Mouse (Mus musculus): ENCODE data around the gene Borcs6.

GRCm38 (mm10) chr11:69094697-69095429 lies 35.3 kb downstream of the Borcs6 start, which contains the start of gene Per1:
- peak; percentile 90 for TF ChIP-seq POLR2A (IDR thresholded peaks at IDR 0.05; ENCODE audit: control insufficient read depth, low read depth, low read length)
- no peak for TF ChIP-seq CTCF (IDR thresholded peaks at IDR 0.05; ENCODE audit: control insufficient read depth, insufficient read depth, insufficient replicate concordance, low read depth, low read length)
